Mouse (Mus musculus) gastrocnemius, postnatal 4 days (tissue): ENCODE measurements at regions not wholly inside any gene's neighbourhood (a gene's known extent, or its start where the extent isn't known, plus 50 kb on each side); places are given as distances from the start of the nearest gene placed in this dataset.

Source experiments
- DNase-seq, 2 experiments: peaks; one replicate each; pipeline ENCODE4 v3.0.0; 2021 to 2022; ENCODE audit warnings: low spot score in 2 of 2, mixed read lengths in 2 of 2

GRCm38 (mm10) chr8:26353476-26353875 is 234.1 kb downstream of the Gm45692 start:
- DNase-seq, result no peak

- no peak for DNase-seq
Observed at GRCm38 (mm10) chr8:26354516-26354915, 235.2 kb downstream of the Gm45692 start.

- DNase-seq, result peak; percentile 25 to 56
Observed at GRCm38 (mm10) chr8:26356801-26357200, 237.5 kb downstream of the Gm45692 start.

- peak in 1 of 2 experiments; percentile 34 for DNase-seq
Observed at GRCm38 (mm10) chr8:26358711-26359136, 239.4 kb downstream of the Gm45692 start.

- no peak for DNase-seq
Observed at GRCm38 (mm10) chr8:26362366-26362765, 243.0 kb downstream of the Gm45692 start.

- no peak for DNase-seq
Observed at GRCm38 (mm10) chr8:26363616-26364015, 244.3 kb downstream of the Gm45692 start.

GRCm38 (mm10) chr8:26364637-26365036 is 245.3 kb downstream of the Gm45692 start:
- peak in 1 of 2 experiments; percentile 1 for DNase-seq

GRCm38 (mm10) chr8:26380668-26381067 is 261.3 kb downstream of the Gm45692 start:
- peak; percentile 54 to 73 for DNase-seq

- no peak for DNase-seq
Observed at GRCm38 (mm10) chr8:26382426-26382825, 263.1 kb downstream of the Gm45692 start.

- no peak for DNase-seq
Observed at GRCm38 (mm10) chr8:26383886-26384285, 264.6 kb downstream of the Gm45692 start.

- DNase-seq, result no peak
Observed at GRCm38 (mm10) chr8:26384305-26384993, 265.1 kb downstream of the Gm45692 start.

- DNase-seq, result no peak
Observed at GRCm38 (mm10) chr8:26384994-26385345, 265.6 kb downstream of the Gm45692 start.

- DNase-seq, result no peak
Observed at GRCm38 (mm10) chr8:26395061-26395460, 275.7 kb downstream of the Gm45692 start.

GRCm38 (mm10) chr8:26420002-26420401 is 300.7 kb downstream of the Gm45692 start:
- no peak for DNase-seq

GRCm38 (mm10) chr8:26420536-26420935 is 301.2 kb downstream of the Gm45692 start:
- no peak for DNase-seq

GRCm38 (mm10) chr8:26427311-26427710 is 308.0 kb downstream of the Gm45692 start:
- no peak for DNase-seq

GRCm38 (mm10) chr8:26429751-26430327 is 310.5 kb downstream of the Gm45692 start:
- DNase-seq, result no peak

GRCm38 (mm10) chr8:26432161-26432919 is 313.0 kb downstream of the Gm45692 start:
- no peak for DNase-seq

- no peak for DNase-seq
Observed at GRCm38 (mm10) chr8:26436236-26436635, 316.9 kb downstream of the Gm45692 start.

- DNase-seq, result no peak
Observed at GRCm38 (mm10) chr8:26437571-26437970, 318.2 kb downstream of the Gm45692 start.

GRCm38 (mm10) chr8:26438246-26438862 is 319.0 kb downstream of the Gm45692 start:
- DNase-seq, result no peak

GRCm38 (mm10) chr8:26438877-26439276 is 319.5 kb downstream of the Gm45692 start:
- no peak for DNase-seq
